Mouse (Mus musculus): Measurements from ENCODE around the gene Dbil5. TPM values are rescaled to one million over a fixed set of nuclear protein-coding genes. Genes with fewer than 3 reads are reported as not detected.

Dbil5 gene
- polyA plus RNA-seq (2016; fragmentation: Nextera tagmentation; extraction: Ambion mirVana) = 0.75 and 1.2 TPM in 2 replicates

DNA sequence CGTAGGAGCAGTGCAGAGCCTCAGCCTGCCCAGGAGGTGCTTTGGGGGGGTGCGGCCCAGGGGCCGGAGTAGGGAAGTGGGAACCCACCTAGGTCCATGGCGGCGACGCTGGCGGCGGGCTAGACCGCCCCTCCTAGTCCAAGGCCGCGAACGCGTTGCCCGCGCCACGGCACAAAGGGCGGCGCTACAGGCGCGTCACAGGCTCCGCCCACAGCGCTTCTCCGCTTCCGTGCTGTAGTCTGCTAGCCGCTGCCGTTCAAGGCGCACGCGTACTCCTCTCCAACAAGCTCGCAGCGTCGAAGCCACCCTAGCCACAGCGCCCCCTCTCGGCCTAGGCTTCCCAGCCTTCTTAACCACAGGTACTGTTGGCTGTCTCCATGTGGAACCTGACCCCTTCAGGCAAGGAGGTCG lies at the start of gene Dbil5, which contains the start of gene Gemin4:
Dbil5 (plus strand) TSS at position 219 of the 411 bp plus-strand sequence.
Gemin4 (minus strand) TSS at position 275 of the 411 bp plus-strand sequence.
- under 1% methylated on average over 35 of the region's 35 CpGs for WGBS
- peak within 1 kb of the TSS; percentile 53 for H3K4me3 ChIP-seq
- H3K9me3 ChIP-seq = no peaks in the 10 kb centered on the region
- peaks cover 32% of the 10 kb centered on the region for H3K36me3 ChIP-seq
- peaks cover 5% of the 10 kb centered on the region for H3K4me1 ChIP-seq
- no peaks in the 10 kb centered on the region for H3K27me3 ChIP-seq (replicated peaks)
- peak; percentile 92 for ATAC-seq (ENCODE audit: low FRiP score, low read depth)
- H3K9ac ChIP-seq = peak within 1 kb of the TSS; percentile 64
- H3K4me2 ChIP-seq (replicated peaks) = peak within 1 kb of the TSS; percentile 58
- 0 out of 2 replicates have a peak within 1 kb of the TSS, but pooled peaks have one; percentile 22 for H3K27ac ChIP-seq

DNA sequence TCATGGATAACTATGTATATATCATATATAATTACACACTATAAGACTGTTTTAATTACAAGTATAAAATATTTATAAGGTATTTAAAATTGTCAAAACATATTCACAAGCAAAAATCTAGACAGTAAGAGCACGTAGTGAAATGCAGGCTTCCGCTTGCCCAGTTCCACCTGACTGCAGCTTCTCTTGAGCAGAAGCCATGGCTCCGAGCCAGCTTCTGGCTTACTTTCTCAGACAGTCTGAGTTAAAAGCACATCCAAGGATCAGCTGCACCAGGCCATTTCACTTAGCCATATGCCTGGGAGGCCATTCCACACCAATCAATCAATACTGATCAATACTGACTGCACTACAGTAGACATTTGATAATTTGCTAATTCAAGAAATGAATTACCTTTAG lies 48.4 kb upstream of the Dbil5 start:
- 84% methylated on average over 3 of the region's 3 CpGs for WGBS
- Histone ChIP-seq H3K9ac (no peak overlapping the region), H3K27me3 (replicated peaks) (no peaks in the 10 kb centered on the region), H3K36me3 (peaks cover 18% of the 10 kb centered on the region), H3K4me2 (replicated peaks) (no peak overlapping the region), H3K27ac (no peak overlapping the region), H3K4me3 (no peak overlapping the region), H3K9me3 (no peaks in the 10 kb centered on the region), H3K4me1 (no peaks in the 10 kb centered on the region)
- ATAC-seq (ENCODE audit: low FRiP score, low read depth) = no peak

GRCm38 (mm10) chr11:76170207-76170606 lies 47.2 kb upstream of the Dbil5 start:
- no peak for ATAC-seq (ENCODE audit: low FRiP score, low read depth)
- WGBS = 68% methylated on average over 5 of the region's 5 CpGs
- H3K27ac ChIP-seq = no peak overlapping the region
- no peak overlapping the region for H3K4me3 ChIP-seq
- H3K9ac ChIP-seq = no peak overlapping the region
- H3K27me3 ChIP-seq (replicated peaks) = no peaks in the 10 kb centered on the region
- no peaks in the 10 kb centered on the region for H3K9me3 ChIP-seq
- H3K4me1 ChIP-seq = no peaks in the 10 kb centered on the region
- H3K4me2 ChIP-seq (replicated peaks) = no peak overlapping the region
- H3K36me3 ChIP-seq = peaks cover 12% of the 10 kb centered on the region; the same call in 1 of the 2 replicates

DNA sequence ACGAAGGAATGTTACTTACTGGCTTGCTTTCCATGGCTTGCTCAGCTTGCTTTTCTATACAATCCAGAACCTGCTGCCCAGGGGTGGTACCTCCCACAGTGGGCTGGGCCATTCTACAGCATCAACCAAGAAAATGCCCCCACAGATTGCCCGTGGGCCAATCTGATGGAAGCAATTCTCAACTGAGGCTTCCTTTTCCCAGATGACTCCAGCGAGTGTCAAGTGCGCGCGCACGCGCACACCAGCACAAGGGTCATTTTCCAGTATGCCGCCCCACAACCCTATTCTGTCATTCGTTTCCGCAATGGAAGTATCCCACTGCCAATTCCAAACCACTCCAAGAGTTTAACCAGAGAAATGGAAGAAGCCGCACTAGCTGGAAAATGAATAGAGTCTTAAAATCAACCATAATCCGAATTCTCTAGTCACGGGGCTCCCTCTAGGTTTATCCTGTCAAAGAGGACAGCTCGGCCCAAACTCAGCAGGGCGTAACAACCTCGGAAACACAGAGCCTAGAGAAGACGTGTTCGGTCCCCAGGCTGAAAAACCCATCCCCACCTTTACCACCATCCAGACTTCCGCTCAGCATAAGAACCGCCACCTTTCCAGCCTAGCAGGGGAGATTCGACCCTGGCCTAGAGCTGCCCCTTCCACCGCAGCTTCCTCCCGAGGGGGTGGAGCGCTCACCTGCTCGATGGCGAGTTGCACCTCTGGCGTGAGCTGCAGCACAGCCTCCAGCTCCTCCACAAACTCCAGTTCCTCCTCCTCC lies 38.5 kb upstream of the Dbil5 start:
- H3K27me3 ChIP-seq (replicated peaks) = no peaks in the 10 kb centered on the region
- 2% methylated on average over 28 of the region's 28 CpGs for WGBS
- ATAC-seq (ENCODE audit: low FRiP score, low read depth) = peak; percentile 66
- H3K9me3 ChIP-seq = no peaks in the 10 kb centered on the region
- H3K36me3 ChIP-seq = peaks cover 4% of the 10 kb centered on the region; the same call in 1 of the 2 replicates
- peaks cover 13% of the 10 kb centered on the region for H3K4me1 ChIP-seq
- no peak overlapping the region for H3K27ac ChIP-seq
- peak overlapping the region; percentile 96 for H3K4me2 ChIP-seq (replicated peaks)
- peak overlapping the region; percentile 87 for H3K4me3 ChIP-seq
- peak overlapping the region; percentile 81 for H3K9ac ChIP-seq

DNA sequence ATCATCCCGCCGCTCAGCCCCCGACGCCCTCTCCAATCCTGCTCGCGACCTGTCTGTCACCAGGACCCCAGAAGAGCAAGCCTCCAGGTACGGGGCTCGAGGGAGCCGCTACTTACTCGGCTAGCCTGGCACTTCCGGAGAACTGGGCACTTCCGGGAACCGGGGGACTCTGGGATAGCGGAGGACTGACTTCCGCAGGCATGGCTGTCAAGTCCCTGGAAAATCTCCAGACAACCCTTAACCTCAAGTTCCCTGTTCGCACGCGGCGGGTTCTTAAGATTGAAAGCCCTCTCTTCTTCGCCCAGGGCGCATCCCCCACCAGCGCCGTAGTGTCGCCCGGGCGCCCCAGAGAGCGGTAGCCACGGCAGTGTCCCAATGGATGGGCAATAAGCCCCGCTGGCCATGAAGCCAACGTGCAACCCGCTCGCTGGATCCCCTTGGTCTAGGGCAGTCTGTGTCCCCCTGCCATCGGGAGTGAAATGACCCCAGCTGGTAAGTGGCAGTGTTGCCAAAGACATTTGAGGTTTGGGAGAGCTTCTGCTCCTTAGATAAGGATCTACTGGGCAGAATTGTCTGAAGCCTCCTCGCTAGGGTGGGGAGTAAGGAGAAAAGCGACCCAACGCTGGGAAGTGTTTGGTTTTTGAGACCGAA lies 37.8 kb upstream of the Dbil5 start, which contains the start of the genes Vps53 and Fam57a:
Vps53 (minus strand) TSS at position 153 of the 651 bp plus-strand sequence.
Fam57a (plus strand) TSS at position 177 of the 651 bp plus-strand sequence.
- H3K27ac ChIP-seq = no peak within 1 kb of the TSS
- peaks cover 3% of the 10 kb centered on the region; the same call in 1 of the 2 replicates for H3K36me3 ChIP-seq
- H3K4me3 ChIP-seq = peak within 1 kb of the TSS; percentile 87
- H3K9me3 ChIP-seq = no peaks in the 10 kb centered on the region
- peaks cover 13% of the 10 kb centered on the region for H3K4me1 ChIP-seq
- WGBS = under 1% methylated on average over 37 of the region's 37 CpGs
- ATAC-seq (ENCODE audit: low FRiP score, low read depth) = peak; percentile 74
- H3K4me2 ChIP-seq (replicated peaks) = peak within 1 kb of the TSS; percentile 96
- H3K9ac ChIP-seq = peak within 1 kb of the TSS; percentile 81
- H3K27me3 ChIP-seq (replicated peaks) = no peaks in the 10 kb centered on the region

- no peak for ATAC-seq (ENCODE audit: low FRiP score, low read depth)
- H3K36me3 ChIP-seq = peaks cover 3% of the 10 kb centered on the region; the same call in 1 of the 2 replicates
- no peaks in the 10 kb centered on the region for H3K9me3 ChIP-seq
- H3K4me2 ChIP-seq (replicated peaks) = peak overlapping the region; percentile 96
- no peaks in the 10 kb centered on the region for H3K27me3 ChIP-seq (replicated peaks)
- peak overlapping the region; percentile 81 for H3K9ac ChIP-seq
- 26% methylated on average over 7 of the region's 7 CpGs for whole genome bisulfite sequencing
- peaks cover 13% of the 10 kb centered on the region for H3K4me1 ChIP-seq
- no peak overlapping the region for H3K27ac ChIP-seq
- H3K4me3 ChIP-seq = peak overlapping the region; percentile 87
These were observed 37.3 kb upstream of the Dbil5 start for GRCm38 (mm10) chr11:76180146-76180540.

DNA sequence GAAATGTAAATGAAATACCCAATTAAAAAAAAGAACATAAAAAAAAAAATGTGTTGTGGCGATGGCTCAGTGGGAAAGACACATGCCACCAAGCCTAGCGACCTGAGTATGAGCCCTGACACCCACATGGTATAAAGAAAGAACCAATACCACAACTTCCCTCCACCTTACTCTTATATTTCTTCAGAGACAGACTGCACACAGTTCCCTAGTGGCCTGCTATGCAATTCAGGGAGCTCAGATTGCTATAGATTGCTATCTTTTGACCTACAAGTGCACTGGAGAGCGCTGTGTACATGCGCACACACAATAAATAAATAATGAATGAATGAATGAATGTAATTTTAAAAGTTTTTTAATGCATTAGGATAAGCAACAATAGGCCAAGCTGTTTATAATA lies 33.7 kb upstream of the Dbil5 start:
- Histone ChIP-seq H3K27me3 (replicated peaks) (no peaks in the 10 kb centered on the region), H3K9me3 (no peaks in the 10 kb centered on the region), H3K4me1 (peaks cover 7% of the 10 kb centered on the region), H3K4me2 (replicated peaks) (no peak overlapping the region), H3K27ac (no peak overlapping the region), H3K36me3 (no peaks in the 10 kb centered on the region), H3K9ac (no peak overlapping the region), H3K4me3 (no peak overlapping the region)
- ATAC-seq (ENCODE audit: low FRiP score, low read depth) = no peak
- 82% methylated on average over 4 of the region's 4 CpGs for WGBS

DNA sequence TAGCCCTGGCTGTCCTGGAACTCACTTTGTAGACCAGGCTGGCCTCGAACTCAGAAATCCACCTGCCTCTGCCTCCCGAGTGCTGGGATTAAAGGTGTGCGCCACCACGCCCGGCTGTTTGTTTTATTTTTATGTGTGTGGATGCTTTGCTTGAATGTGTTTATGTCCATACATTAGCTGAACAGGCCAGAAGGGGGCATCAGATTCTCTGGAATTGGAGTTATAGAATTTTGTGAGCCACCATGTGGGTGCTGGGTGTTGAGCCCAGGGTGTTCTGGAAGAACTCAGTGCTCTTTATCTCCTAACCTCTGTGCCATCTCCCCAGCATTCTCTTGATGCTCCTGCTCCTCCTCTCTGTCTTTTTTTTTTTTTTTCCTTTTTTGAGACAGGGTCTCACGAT lies 30.5 kb upstream of the Dbil5 start:
- no peak overlapping the region for H3K4me2 ChIP-seq (replicated peaks)
- H3K27ac ChIP-seq = no peak overlapping the region
- H3K9me3 ChIP-seq = no peaks in the 10 kb centered on the region
- H3K4me3 ChIP-seq = no peak overlapping the region
- no peak overlapping the region for H3K9ac ChIP-seq
- ATAC-seq (ENCODE audit: low FRiP score, low read depth) = no peak
- H3K27me3 ChIP-seq (replicated peaks) = no peaks in the 10 kb centered on the region
- 81% methylated on average over 6 of the region's 6 CpGs for WGBS
- H3K4me1 ChIP-seq = no peaks in the 10 kb centered on the region
- H3K36me3 ChIP-seq = no peaks in the 10 kb centered on the region

DNA sequence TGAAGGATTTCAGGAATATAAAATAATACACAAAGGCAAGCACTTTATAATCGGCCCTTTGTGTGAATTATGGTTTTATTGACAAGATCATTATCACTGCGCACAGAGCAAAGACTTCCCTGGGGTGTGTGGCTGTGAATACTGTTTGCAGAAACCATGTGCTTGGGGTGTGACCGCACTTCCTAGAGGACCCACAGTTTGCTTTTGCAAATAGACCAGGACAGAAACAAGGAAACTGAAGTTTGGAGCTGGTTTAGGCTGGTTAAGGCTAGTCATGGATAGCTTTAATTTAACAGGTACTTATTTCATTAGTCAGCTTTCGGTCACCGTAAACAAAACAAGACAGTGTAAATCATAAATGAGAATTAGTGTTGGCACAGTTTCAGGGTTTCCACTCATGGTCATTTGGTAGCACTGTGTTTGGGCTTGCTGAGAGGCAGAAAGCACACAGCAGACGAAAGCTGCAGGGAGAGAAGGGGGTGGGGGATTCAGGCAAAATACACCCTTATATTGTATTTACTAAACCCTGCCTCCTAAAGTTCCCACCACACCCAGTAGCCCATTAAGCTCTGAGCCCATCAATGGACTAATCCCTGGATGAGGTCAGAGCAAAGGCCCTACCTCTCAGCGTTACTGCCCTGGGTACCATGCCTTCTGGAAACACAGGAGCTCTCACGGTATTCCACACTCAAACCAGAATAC lies 21.0 kb upstream of the Dbil5 start:
- H3K27me3 ChIP-seq (replicated peaks) = no peaks in the 10 kb centered on the region
- no peaks in the 10 kb centered on the region for H3K4me1 ChIP-seq
- H3K9ac ChIP-seq = no peak overlapping the region
- no peak overlapping the region for H3K27ac ChIP-seq
- H3K4me3 ChIP-seq = no peak overlapping the region
- 60% methylated on average over 8 of the region's 8 CpGs for WGBS
- ATAC-seq (ENCODE audit: low FRiP score, low read depth) = no peak
- H3K36me3 ChIP-seq = no peaks in the 10 kb centered on the region
- no peaks in the 10 kb centered on the region for H3K9me3 ChIP-seq
- no peak overlapping the region for H3K4me2 ChIP-seq (replicated peaks)

- ATAC-seq (ENCODE audit: low FRiP score, low read depth) = no peak
- no peaks in the 10 kb centered on the region for H3K4me1 ChIP-seq
- WGBS = 56% methylated on average over 8 of the region's 8 CpGs
- H3K9ac ChIP-seq = no peak overlapping the region
- no peaks in the 10 kb centered on the region for H3K36me3 ChIP-seq
- no peak overlapping the region for H3K4me2 ChIP-seq (replicated peaks)
- no peaks in the 10 kb centered on the region for H3K9me3 ChIP-seq
- no peak overlapping the region for H3K27ac ChIP-seq
- no peaks in the 10 kb centered on the region for H3K27me3 ChIP-seq (replicated peaks)
- no peak overlapping the region for H3K4me3 ChIP-seq
These were observed 20.4 kb upstream of the Dbil5 start for GRCm38 (mm10) chr11:76196977-76197469.

- peak; percentile 97 for ATAC-seq (ENCODE audit: low FRiP score, low read depth)
- peak overlapping the region; percentile 85 for H3K4me2 ChIP-seq (replicated peaks)
- H3K27me3 ChIP-seq (replicated peaks) = no peaks in the 10 kb centered on the region
- H3K9ac ChIP-seq = peak overlapping the region; percentile 88
- peak overlapping the region; percentile 89 for H3K4me3 ChIP-seq
- H3K9me3 ChIP-seq = no peaks in the 10 kb centered on the region
- peak overlapping the region; percentile 69 for H3K27ac ChIP-seq
- H3K4me1 ChIP-seq = peaks cover 10% of the 10 kb centered on the region
- WGBS = under 1% methylated on average over 90 of the region's 90 CpGs
- H3K36me3 ChIP-seq = peaks cover 18% of the 10 kb centered on the region
These were observed 15.4 kb upstream of the Dbil5 start for GRCm38 (mm10) chr11:76201761-76202674.
